Mouse (Mus musculus) liver, postnatal 0 days (tissue): Measurements from ENCODE around the gene Fam196b.

Experiments used
- CTCF ChIP-seq: sonication (generic); IDR thresholded peaks from 2 replicates; pipeline ENCODE4 v1.5.1; 2016; ENCODE audit warnings: antibody characterized with exemption, low read depth
- EP300 ChIP-seq: IDR thresholded peaks from 2 replicates; pipeline ENCODE4 v1.6.1; 2016; ENCODE audit warnings: antibody characterized with exemption, low read depth, mild to moderate bottlenecking

DNA sequence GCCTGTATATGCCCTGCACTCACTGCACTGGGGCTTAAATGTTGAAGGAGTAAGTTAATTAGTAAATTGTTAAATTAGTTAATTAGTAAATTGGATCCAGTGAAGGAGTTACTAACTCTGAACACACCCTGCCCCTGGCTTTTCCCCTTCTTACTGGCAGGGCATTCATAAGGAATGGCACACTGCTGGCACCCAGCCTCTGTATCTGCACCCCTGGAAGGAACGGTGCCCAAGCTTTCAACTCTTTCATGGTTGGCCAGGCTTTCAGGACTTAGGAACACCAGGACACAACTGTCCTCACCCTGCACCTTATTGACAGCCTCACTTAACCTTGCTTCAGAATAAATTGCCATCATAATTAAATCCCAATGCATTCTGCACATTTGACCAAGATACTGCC is 109.9 kb downstream of the Fam196b start:
- TF ChIP-seq CTCF (no peak), EP300 (no peak)
